Mouse (Mus musculus): ENCODE measurements around the gene Relch.
"Not testable (repeated sequence)": the region's sequence is repeated elsewhere in the genome, so short reads cannot be mapped to it uniquely, and the experiment has no call there.

Relch gene

GRCm38 (mm10) chr1:105663171-105663961 is at the start of gene Relch, which contains the start of gene Pign:
Gene Relch, plus strand, starts transcription at chr1:105663861.
Gene Pign, minus strand, starts transcription at chr1:105663677.
- peak; percentile 98 to 99 for DNase-seq

- peak in 1 of 2 experiments; percentile 8 for DNase-seq
Observed at GRCm38 (mm10) chr1:105630481-105630880, 33.2 kb upstream of the Relch start.

GRCm38 (mm10) chr1:105644093-105644492 is 19.6 kb upstream of the Relch start:
- DNase-seq = no peak

GRCm38 (mm10) chr1:105650650-105651049 is 13.0 kb upstream of the Relch start:
- no peak for DNase-seq

- no peak for DNase-seq
Observed at GRCm38 (mm10) chr1:105653981-105654380, 9.7 kb upstream of the Relch start.

GRCm38 (mm10) chr1:105660015-105660414 is 3.6 kb upstream of the Relch start:
- DNase-seq = peak in 1 of 2 experiments; percentile 15

- no peak for DNase-seq
Observed at GRCm38 (mm10) chr1:105662820-105663170, 866 bp upstream of the Relch start.

- no peak for DNase-seq
Observed at GRCm38 (mm10) chr1:105663962-105664812, 526 bp downstream of the Relch start.

- DNase-seq = no peak
Observed at GRCm38 (mm10) chr1:105669700-105670099, 6.0 kb downstream of the Relch start.

GRCm38 (mm10) chr1:105674763-105675162 is 11.1 kb downstream of the Relch start:
- DNase-seq = no peak

GRCm38 (mm10) chr1:105680587-105680986 is 16.9 kb downstream of the Relch start:
- peak in 1 of 2 experiments; percentile 25 for DNase-seq

- no peak for DNase-seq
Observed at GRCm38 (mm10) chr1:105685501-105685900, 21.8 kb downstream of the Relch start.

- DNase-seq = no peak
Observed at GRCm38 (mm10) chr1:105695581-105695980, 31.9 kb downstream of the Relch start.

- DNase-seq = no peak
Observed at GRCm38 (mm10) chr1:105700984-105701530, 37.4 kb downstream of the Relch start.

- DNase-seq = no peak
Observed at GRCm38 (mm10) chr1:105709415-105709814, 45.8 kb downstream of the Relch start.

- peak in 1 of 2 experiments; percentile 20 for DNase-seq
Observed at GRCm38 (mm10) chr1:105711227-105711626, 47.6 kb downstream of the Relch start.

GRCm38 (mm10) chr1:105712822-105713221 is 49.2 kb downstream of the Relch start:
- DNase-seq = no peak

GRCm38 (mm10) chr1:105718358-105718757 is 54.7 kb downstream of the Relch start:
- no peak for DNase-seq

- DNase-seq = not testable (repeated sequence)
Observed at GRCm38 (mm10) chr1:105729246-105729645, 65.6 kb downstream of the Relch start.

- DNase-seq = no peak
Observed at GRCm38 (mm10) chr1:105735318-105735717, 71.7 kb downstream of the Relch start.

- no peak for DNase-seq
Observed at GRCm38 (mm10) chr1:105738334-105738733, 74.7 kb downstream of the Relch start.

- no peak for DNase-seq
Observed at GRCm38 (mm10) chr1:105739493-105739892, 75.8 kb downstream of the Relch start.

GRCm38 (mm10) chr1:105742481-105742880 is 78.8 kb downstream of the Relch start:
- no peak for DNase-seq

Data from lung, postnatal 4 days (tissue).